8 mouse cellular contexts compared by ENCODE assay signal in genomic region chr9:29317623-29318022, GRCm38 (mm10).
A peak's percentile ranks its signal among the peaks of the same experiment; 100 is the strongest.
DNase-seq lines count a peak whose midpoint lies in the region; ATAC-seq lines count a peak whose summit lies in the region.

No protein-coding gene starts in this region.

- 18% methylated on average over 3 of the region's 3 CpGs for WGBS in heart, embryonic 13.5 days
- 33% methylated on average over 3 of the region's 3 CpGs for WGBS in heart, embryonic 11.5 days (ENCODE audit: insufficient replicate concordance)
- WGBS in neural tube, embryonic 15.5 days = 19% methylated on average over 3 of the region's 3 CpGs

- no peaks in the 10 kb centered on the region for H3K36me3 ChIP-seq in heart, embryonic 13.5 days
- H3K36me3 ChIP-seq in heart, embryonic 11.5 days (ENCODE audit: control insufficient read depth, insufficient read depth, low read length) = no peaks in the 10 kb centered on the region
- H3K36me3 ChIP-seq in neural tube, embryonic 15.5 days = no peaks in the 10 kb centered on the region

- peak overlapping the region; percentile 54 for H3K27ac ChIP-seq in heart, embryonic 13.5 days (replicated peaks)
- H3K27ac ChIP-seq in heart, embryonic 11.5 days (ENCODE audit: low read depth, low read length) = no peak overlapping the region; the same call in 1 of the 2 replicates
- peak overlapping the region; percentile 58 for H3K27ac ChIP-seq in neural tube, embryonic 15.5 days (replicated peaks)

- no peak for ATAC-seq in heart, embryonic 13.5 days (ENCODE audit: extremely low read depth, insufficient number of reproducible peaks, low FRiP score, low TSS enrichment)
- no peak for ATAC-seq in heart, embryonic 11.5 days (replicated peaks; ENCODE audit: insufficient number of reproducible peaks, low FRiP score, low TSS enrichment)
- no peak for ATAC-seq in neural tube, embryonic 15.5 days (ENCODE audit: low FRiP score)

- no peaks in the 10 kb centered on the region for H3K27me3 ChIP-seq in heart, embryonic 13.5 days (replicated peaks)
- no peaks in the 10 kb centered on the region for H3K27me3 ChIP-seq in heart, embryonic 11.5 days (ENCODE audit: control insufficient read depth, insufficient read depth, low read length)
- H3K27me3 ChIP-seq in neural tube, embryonic 15.5 days (replicated peaks) = no peaks in the 10 kb centered on the region

- no peak overlapping the region for H3K4me2 ChIP-seq in heart, embryonic 13.5 days
- H3K4me2 ChIP-seq in heart, embryonic 11.5 days = no peak overlapping the region
- H3K4me2 ChIP-seq in neural tube, embryonic 15.5 days = no peak overlapping the region

- intact Hi-C loops in heart, postnatal 10 days (cut with DNase I) = no loop called here

- H3K4me1 ChIP-seq in heart, embryonic 13.5 days = peaks cover 45% of the 10 kb centered on the region
- H3K4me1 ChIP-seq in heart, embryonic 11.5 days (ENCODE audit: control insufficient read depth, insufficient read depth, low read length) = peaks cover 12% of the 10 kb centered on the region
- peaks cover 55% of the 10 kb centered on the region for H3K4me1 ChIP-seq in neural tube, embryonic 15.5 days

- H3K4me3 ChIP-seq in heart, embryonic 13.5 days = no peak overlapping the region
- no peak overlapping the region for H3K4me3 ChIP-seq in heart, embryonic 11.5 days (ENCODE audit: low read depth, low read length)
- no peak overlapping the region for H3K4me3 ChIP-seq in neural tube, embryonic 15.5 days (replicated peaks)

- H3K9ac ChIP-seq in heart, embryonic 13.5 days = no peak overlapping the region
- no peak overlapping the region for H3K9ac ChIP-seq in heart, embryonic 11.5 days (ENCODE audit: low read depth, low read length)
- no peak overlapping the region for H3K9ac ChIP-seq in neural tube, embryonic 15.5 days (replicated peaks)

- DNase-seq in ovary, postnatal 14 days (ENCODE audit: low spot score) = peak; percentile 6
- no peak for DNase-seq in ovary, postnatal 36 days (ENCODE audit: low spot score)
- DNase-seq in heart, postnatal 10 days = peak; percentile 10 to 18
- DNase-seq in ovary, postnatal 10 days (ENCODE audit: low spot score) = no peak
- no peak for DNase-seq in thymus, postnatal 14 days

- no peaks in the 10 kb centered on the region for H3K9me3 ChIP-seq in heart, embryonic 13.5 days
- H3K9me3 ChIP-seq in heart, embryonic 11.5 days (replicated peaks; ENCODE audit: control insufficient read depth, low read length) = no peaks in the 10 kb centered on the region
- H3K9me3 ChIP-seq in neural tube, embryonic 15.5 days (replicated peaks) = no peaks in the 10 kb centered on the region

Comparison
In these comparisons a context has a peak if more than half of its experiments do, and no peak if none do; other contexts are left out.
1. DNase-seq: peak in ovary, postnatal 14 days (single experiment) and heart, postnatal 10 days (2 of 2); none in ovary, postnatal 36 days (single experiment), ovary, postnatal 10 days (single experiment) and thymus, postnatal 14 days (single experiment).